Mouse (Mus musculus) midbrain, embryonic 15.5 days (tissue): ENCODE data around the gene Cfap52. TPM values are rescaled to one million over a fixed set of nuclear protein-coding genes. Genes with fewer than 3 reads are reported as not detected.

Experiments
- ATAC-seq: fragments of 200-750 bp; cut with Nextera tagmentation; replicated peaks from 2 replicates; pipeline ENCODE4 v1.8.0; 2017; ENCODE audit warnings: moderate TSS enrichment
- H3K27ac ChIP-seq: fragments of 300-500 bp; sonication (generic); 2 replicates; pipeline ENCODE4 v1.5.1; 2015; ENCODE audit warnings: mild to moderate bottlenecking, inconsistent platforms
- H3K27me3 ChIP-seq: fragments of 300-500 bp; sonication (generic); replicated peaks from 2 replicates; pipeline ENCODE4 v1.6.1; 2015; ENCODE audit warnings: inconsistent platforms
- H3K36me3 ChIP-seq: fragments of 300-500 bp; sonication (generic); replicated peaks from 2 replicates; pipeline ENCODE4 v1.6.1; 2015; ENCODE audit warnings: inconsistent platforms
- H3K4me1 ChIP-seq: fragments of 300-500 bp; sonication (generic); 2 replicates; pipeline ENCODE4 v1.6.1; 2015; ENCODE audit warnings: inconsistent platforms
- H3K4me2 ChIP-seq: fragments of 300-500 bp; sonication (generic); 2 replicates; pipeline ENCODE4 v1.6.1; 2015; ENCODE audit warnings: inconsistent platforms, mild to moderate bottlenecking, moderate library complexity
- H3K4me3 ChIP-seq: fragments of 300-500 bp; sonication (generic); 2 replicates; pipeline ENCODE4 v1.5.1; 2015; ENCODE audit warnings: mild to moderate bottlenecking, inconsistent platforms
- H3K9ac ChIP-seq: fragments of 300-500 bp; sonication (generic); 2 replicates; pipeline ENCODE4 v1.6.1; 2015; ENCODE audit warnings: mild to moderate bottlenecking, inconsistent platforms
- H3K9me3 ChIP-seq: fragments of 300-500 bp; sonication (generic); 2 replicates; pipeline ENCODE4 v1.6.1; 2016; ENCODE audit warnings: inconsistent platforms
- WGBS: fragments of 180-500 bp; shearing (Covaris S2); methylation state at CpG from one replicate; pipeline ENCODE4 v1.1.7; 2015; ENCODE audit warnings: mixed read lengths; 5-methylcytosine and 5-hydroxymethylcytosine counted together
- polyA plus RNA-seq: library from polyadenylated mRNA; unstranded; fragments of >200 nt; fragmentation: Nextera tagmentation; extraction: Ambion mirVana; gene quantifications from 2 replicates; pipeline ENCODE4 v1.2.1, GENCODE M21; 2015

Cfap52 gene
- polyA plus RNA-seq, 1 experiment from 2014 or later: 5.0 TPM

- H3K4me3 ChIP-seq: peak overlapping the region; percentile 62
- H3K36me3 ChIP-seq: no peaks in the 10 kb centered on the region
- peaks cover 16% of the 10 kb centered on the region for H3K4me1 ChIP-seq
- ATAC-seq: peak; percentile 77
- peak overlapping the region; percentile 87 for H3K4me2 ChIP-seq
- no peak overlapping the region for H3K27ac ChIP-seq
- peaks cover 23% of the 10 kb centered on the region for H3K27me3 ChIP-seq
- H3K9ac ChIP-seq: no peak overlapping the region
- whole genome bisulfite sequencing: 0% methylated on average over 12 of the region's 12 CpGs
- H3K9me3 ChIP-seq: no peaks in the 10 kb centered on the region
These were observed 42.7 kb downstream of the Cfap52 start for GRCm38 (mm10) chr11:67922755-67923125.

DNA sequence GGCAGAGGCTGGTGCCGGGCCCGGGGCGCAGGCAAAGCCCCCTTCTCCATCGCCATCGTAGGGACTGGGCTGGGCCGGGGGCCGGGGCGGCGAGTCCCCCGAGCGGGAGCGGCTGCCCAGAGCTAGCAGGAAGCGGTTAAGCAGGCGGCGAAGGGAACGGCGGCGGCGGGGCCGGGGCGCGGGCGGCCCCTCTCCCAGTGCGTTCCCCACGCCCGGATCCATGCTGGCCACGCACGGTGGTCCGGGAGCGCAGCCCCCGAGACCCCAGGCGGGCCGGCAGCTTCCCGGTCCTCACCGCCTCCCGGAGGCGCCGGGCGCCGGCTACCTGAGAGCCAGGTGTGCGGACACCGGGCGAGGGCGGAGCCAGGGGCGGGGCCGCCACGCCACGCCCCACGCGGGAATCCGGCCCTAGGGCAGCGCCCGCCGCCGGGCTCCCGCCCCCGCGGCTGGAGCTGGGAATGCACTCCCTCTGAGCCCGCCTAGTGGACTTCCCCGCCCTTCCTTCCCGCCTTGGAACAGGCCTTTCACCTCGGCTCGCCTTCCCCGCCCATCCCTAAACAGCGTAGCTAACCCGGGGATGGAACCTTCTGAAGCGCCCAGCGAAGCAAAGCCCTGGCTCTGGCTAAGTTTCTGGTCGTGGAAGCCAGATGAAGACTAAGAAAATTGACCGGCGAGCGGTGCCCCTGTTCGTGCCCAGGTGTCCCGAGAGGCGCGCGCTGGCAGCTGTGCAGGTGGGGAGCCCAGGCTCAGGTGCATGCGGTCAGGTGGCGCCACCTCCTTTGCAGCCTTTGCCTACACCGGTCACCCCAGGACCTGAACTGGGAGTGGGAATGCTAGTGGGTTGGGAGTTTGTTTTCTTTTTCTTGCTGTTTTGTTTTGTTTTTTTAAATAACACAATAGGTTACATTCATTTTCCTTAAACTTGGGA is 43.4 kb downstream of the Cfap52 start, which contains the start of gene Usp43:
Usp43 (minus strand) TSS at position 327 of the 928 bp plus-strand sequence.
- Histone ChIP-seq H3K27ac (no peak within 1 kb of the TSS), H3K4me2 (peak within 1 kb of the TSS; percentile 87), H3K4me1 (peaks cover 16% of the 10 kb centered on the region), H3K27me3 (peaks cover 23% of the 10 kb centered on the region), H3K36me3 (no peaks in the 10 kb centered on the region), H3K4me3 (peak within 1 kb of the TSS; percentile 62), H3K9ac (peak within 1 kb of the TSS; percentile 45), H3K9me3 (no peaks in the 10 kb centered on the region)
- WGBS: 1% methylated on average over 78 of the region's 80 CpGs
- ATAC-seq: peak; percentile 70

DNA sequence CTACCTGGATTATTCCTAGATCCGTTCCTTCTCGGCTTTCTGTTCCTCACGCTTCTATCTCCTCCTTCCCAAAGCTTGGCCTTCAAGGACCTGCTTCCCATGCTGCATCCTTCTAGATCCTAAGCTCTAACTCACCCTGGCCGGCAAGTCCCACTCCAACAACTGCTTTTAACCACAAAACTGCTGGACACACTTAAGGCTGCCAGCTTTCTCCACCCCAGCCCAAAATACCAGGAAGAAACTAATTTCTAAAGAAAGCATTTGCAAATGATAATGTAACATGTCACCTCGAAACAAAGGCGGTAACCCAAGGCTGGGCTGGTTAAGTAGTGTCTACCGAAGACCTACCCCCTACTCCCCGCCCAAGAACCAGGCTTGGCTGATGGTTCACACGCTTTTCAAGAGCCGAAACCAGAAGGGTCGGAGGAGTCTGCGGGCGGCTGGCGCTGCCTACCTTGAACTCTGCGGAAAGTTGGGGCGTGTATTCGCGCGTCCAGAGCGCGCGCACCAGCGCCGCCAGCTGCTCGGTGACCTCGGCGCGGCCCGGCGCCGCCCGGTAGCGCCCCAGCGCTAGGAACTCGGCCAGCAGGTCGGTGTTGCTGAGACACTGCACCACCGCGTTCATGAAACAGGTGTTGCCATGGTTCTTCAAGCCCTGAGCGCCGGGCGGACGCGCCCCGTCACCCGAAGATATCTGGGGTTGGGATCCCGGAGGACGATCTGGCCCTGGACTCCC is 44.2 kb downstream of the Cfap52 start:
- no peaks in the 10 kb centered on the region for H3K36me3 ChIP-seq
- no peaks in the 10 kb centered on the region for H3K9me3 ChIP-seq
- 2% methylated on average over 47 of the region's 47 CpGs for WGBS
- peak overlapping the region; percentile 87 for H3K4me2 ChIP-seq
- ATAC-seq: peak; percentile 39
- peaks cover 23% of the 10 kb centered on the region for H3K27me3 ChIP-seq
- H3K27ac ChIP-seq: no peak overlapping the region
- H3K4me3 ChIP-seq: peak overlapping the region; percentile 62
- peak overlapping the region; percentile 45 for H3K9ac ChIP-seq
- peaks cover 16% of the 10 kb centered on the region for H3K4me1 ChIP-seq

- H3K4me2 ChIP-seq: peak overlapping the region; percentile 87; the same call in 1 of the 2 replicates
- H3K4me3 ChIP-seq: no peak overlapping the region
- no peak for ATAC-seq
- H3K4me1 ChIP-seq: peaks cover 16% of the 10 kb centered on the region
- 56% methylated on average over 9 of the region's 9 CpGs for WGBS
- H3K9ac ChIP-seq: no peak overlapping the region
- H3K36me3 ChIP-seq: no peaks in the 10 kb centered on the region
- H3K9me3 ChIP-seq: no peaks in the 10 kb centered on the region
- H3K27me3 ChIP-seq: peaks cover 23% of the 10 kb centered on the region
- no peak overlapping the region for H3K27ac ChIP-seq
These were observed 45.1 kb downstream of the Cfap52 start for GRCm38 (mm10) chr11:67920226-67920960.

- ATAC-seq: no peak
- Histone ChIP-seq H3K4me1 (peaks cover 16% of the 10 kb centered on the region), H3K27me3 (peaks cover 23% of the 10 kb centered on the region), H3K36me3 (no peaks in the 10 kb centered on the region), H3K4me3 (no peak overlapping the region), H3K9me3 (no peaks in the 10 kb centered on the region), H3K9ac (no peak overlapping the region), H3K4me2 (no peak overlapping the region), H3K27ac (no peak overlapping the region)
- WGBS: 75% methylated on average over 5 of the region's 5 CpGs
These were observed 45.9 kb downstream of the Cfap52 start for GRCm38 (mm10) chr11:67919593-67919992.

DNA sequence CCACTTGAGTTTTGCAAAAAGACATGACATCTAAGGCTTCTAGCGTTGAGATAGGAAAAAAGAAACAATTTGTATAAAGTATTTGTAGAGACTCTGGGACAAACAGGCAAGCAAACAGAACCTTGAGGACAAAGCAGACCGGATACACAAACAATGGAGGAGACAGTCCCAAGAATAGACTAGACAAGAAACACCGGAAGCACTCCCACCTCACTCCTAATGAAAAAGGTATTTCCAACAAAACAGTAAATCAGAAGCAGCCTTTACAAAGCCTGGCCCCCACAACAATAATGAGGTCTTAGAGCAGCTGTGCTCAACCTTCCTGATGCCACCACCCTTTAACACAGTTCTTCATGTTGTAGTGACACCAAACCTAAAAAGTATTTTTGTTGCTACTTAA is 48.3 kb downstream of the Cfap52 start:
- H3K4me2 ChIP-seq: no peak overlapping the region
- H3K27me3 ChIP-seq: peaks cover 23% of the 10 kb centered on the region
- no peak for ATAC-seq
- no peaks in the 10 kb centered on the region for H3K9me3 ChIP-seq
- no peak overlapping the region for H3K9ac ChIP-seq
- no peak overlapping the region for H3K4me3 ChIP-seq
- H3K4me1 ChIP-seq: peaks cover 9% of the 10 kb centered on the region; the same call in 1 of the 2 replicates
- 76% methylated on average over 3 of the region's 3 CpGs for WGBS
- H3K27ac ChIP-seq: no peak overlapping the region
- H3K36me3 ChIP-seq: no peaks in the 10 kb centered on the region

- WGBS: 86% methylated on average over 5 of the region's 5 CpGs
- H3K4me1 ChIP-seq: no peaks in the 10 kb centered on the region
- no peak overlapping the region for H3K27ac ChIP-seq
- H3K4me2 ChIP-seq: no peak overlapping the region
- H3K4me3 ChIP-seq: no peak overlapping the region
- H3K9ac ChIP-seq: no peak overlapping the region
- no peaks in the 10 kb centered on the region for H3K36me3 ChIP-seq
- H3K27me3 ChIP-seq: no peaks in the 10 kb centered on the region
- no peaks in the 10 kb centered on the region for H3K9me3 ChIP-seq
- no peak for ATAC-seq
These were observed 54.4 kb downstream of the Cfap52 start for GRCm38 (mm10) chr11:67911074-67911473.

DNA sequence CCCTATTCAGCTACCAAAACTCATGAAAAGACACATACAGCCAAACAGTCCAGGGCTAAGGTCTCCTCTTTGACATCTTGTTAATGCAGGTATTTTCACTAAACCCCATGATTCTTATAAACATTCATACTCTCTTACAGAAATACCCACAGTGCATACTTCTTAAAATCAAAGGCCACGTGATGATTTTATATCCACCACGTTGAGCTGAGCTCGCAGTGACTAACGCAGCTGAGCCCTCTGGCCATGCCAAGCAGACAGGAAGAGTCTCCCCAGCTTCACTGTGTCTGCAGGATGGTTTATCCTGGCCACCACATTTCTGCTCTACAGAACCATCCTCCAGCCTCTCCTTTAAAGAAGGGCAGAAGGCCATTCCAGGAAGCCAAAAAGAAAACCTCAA is 61.7 kb downstream of the Cfap52 start:
- WGBS: 87% methylated on average over 4 of the region's 4 CpGs
- H3K27ac ChIP-seq: no peak overlapping the region
- H3K36me3 ChIP-seq: no peaks in the 10 kb centered on the region
- no peaks in the 10 kb centered on the region for H3K9me3 ChIP-seq
- no peak for ATAC-seq
- H3K4me2 ChIP-seq: no peak overlapping the region
- no peaks in the 10 kb centered on the region for H3K4me1 ChIP-seq
- H3K9ac ChIP-seq: no peak overlapping the region
- H3K4me3 ChIP-seq: no peak overlapping the region
- H3K27me3 ChIP-seq: no peaks in the 10 kb centered on the region

GRCm38 (mm10) chr11:67897064-67897560 is 68.3 kb downstream of the Cfap52 start:
- H3K27me3 ChIP-seq: no peaks in the 10 kb centered on the region
- no peak overlapping the region for H3K4me3 ChIP-seq
- no peak overlapping the region for H3K9ac ChIP-seq
- no peak overlapping the region for H3K4me2 ChIP-seq
- 63% methylated on average over 8 of the region's 8 CpGs for WGBS
- no peaks in the 10 kb centered on the region for H3K9me3 ChIP-seq
- no peak overlapping the region for H3K27ac ChIP-seq
- no peak for ATAC-seq
- H3K36me3 ChIP-seq: no peaks in the 10 kb centered on the region
- peaks cover 4% of the 10 kb centered on the region; the same call in 1 of the 2 replicates for H3K4me1 ChIP-seq

- Histone ChIP-seq H3K4me1 (peaks cover 4% of the 10 kb centered on the region; the same call in 1 of the 2 replicates), H3K4me2 (no peak overlapping the region), H3K27me3 (no peaks in the 10 kb centered on the region), H3K27ac (no peak overlapping the region), H3K9ac (no peak overlapping the region), H3K4me3 (no peak overlapping the region), H3K9me3 (no peaks in the 10 kb centered on the region), H3K36me3 (no peaks in the 10 kb centered on the region)
- WGBS: 57% methylated on average over 7 of the region's 7 CpGs
- ATAC-seq: no peak
These were observed 69.8 kb downstream of the Cfap52 start for GRCm38 (mm10) chr11:67895641-67896040.

- H3K9me3 ChIP-seq: no peaks in the 10 kb centered on the region
- H3K4me3 ChIP-seq: no peak overlapping the region
- 81% methylated on average over 5 of the region's 5 CpGs for WGBS
- no peak overlapping the region for H3K9ac ChIP-seq
- H3K4me2 ChIP-seq: no peak overlapping the region
- no peak for ATAC-seq
- H3K27me3 ChIP-seq: no peaks in the 10 kb centered on the region
- H3K4me1 ChIP-seq: no peaks in the 10 kb centered on the region
- H3K27ac ChIP-seq: no peak overlapping the region
- no peaks in the 10 kb centered on the region for H3K36me3 ChIP-seq
These were observed 76.9 kb downstream of the Cfap52 start for GRCm38 (mm10) chr11:67888521-67888920.

- H3K4me1 ChIP-seq: no peaks in the 10 kb centered on the region
- WGBS: 80% methylated on average over 2 of the region's 2 CpGs
- no peaks in the 10 kb centered on the region for H3K36me3 ChIP-seq
- no peak overlapping the region for H3K4me3 ChIP-seq
- no peak for ATAC-seq
- no peak overlapping the region for H3K4me2 ChIP-seq
- H3K27ac ChIP-seq: no peak overlapping the region
- no peaks in the 10 kb centered on the region for H3K9me3 ChIP-seq
- no peak overlapping the region for H3K9ac ChIP-seq
- H3K27me3 ChIP-seq: no peaks in the 10 kb centered on the region
These were observed 79.5 kb downstream of the Cfap52 start for GRCm38 (mm10) chr11:67885921-67886320.
